Mouse (Mus musculus) right cerebral cortex, adult 2 months (tissue): ENCODE measurements around the gene Acsm5.
"Not testable (repeated sequence)": the region's sequence is repeated elsewhere in the genome, so short reads cannot be mapped to it uniquely, and the experiment has no call there.

Experiments used
- DNase-seq, 2 experiments: peaks; one replicate each; pipeline ENCODE4 v3.0.0; 2021 to 2022; ENCODE audit warnings: low spot score in 2 of 2

Acsm5 gene

DNA sequence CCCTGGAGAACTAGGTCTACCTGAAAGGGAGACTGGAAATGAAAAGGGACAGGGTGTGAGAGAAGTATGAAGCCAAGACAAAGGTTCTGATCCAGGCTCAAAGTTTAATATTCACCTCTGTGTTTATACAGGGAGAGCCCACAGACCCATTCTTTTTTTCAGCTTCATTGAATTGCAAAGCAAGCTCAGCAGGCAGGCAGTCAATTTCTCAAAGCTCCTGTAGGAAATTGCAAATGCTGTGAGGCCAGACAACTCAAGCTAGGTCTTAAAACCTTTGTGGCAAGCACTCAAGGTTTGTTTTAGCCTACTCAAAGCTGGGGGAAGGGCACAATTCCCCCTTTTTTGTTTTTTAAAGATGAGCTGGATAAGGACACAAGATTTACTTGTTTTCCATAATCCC, 26.3 kb downstream of the Acsm5 start:
- DNase-seq, result no peak

DNA sequence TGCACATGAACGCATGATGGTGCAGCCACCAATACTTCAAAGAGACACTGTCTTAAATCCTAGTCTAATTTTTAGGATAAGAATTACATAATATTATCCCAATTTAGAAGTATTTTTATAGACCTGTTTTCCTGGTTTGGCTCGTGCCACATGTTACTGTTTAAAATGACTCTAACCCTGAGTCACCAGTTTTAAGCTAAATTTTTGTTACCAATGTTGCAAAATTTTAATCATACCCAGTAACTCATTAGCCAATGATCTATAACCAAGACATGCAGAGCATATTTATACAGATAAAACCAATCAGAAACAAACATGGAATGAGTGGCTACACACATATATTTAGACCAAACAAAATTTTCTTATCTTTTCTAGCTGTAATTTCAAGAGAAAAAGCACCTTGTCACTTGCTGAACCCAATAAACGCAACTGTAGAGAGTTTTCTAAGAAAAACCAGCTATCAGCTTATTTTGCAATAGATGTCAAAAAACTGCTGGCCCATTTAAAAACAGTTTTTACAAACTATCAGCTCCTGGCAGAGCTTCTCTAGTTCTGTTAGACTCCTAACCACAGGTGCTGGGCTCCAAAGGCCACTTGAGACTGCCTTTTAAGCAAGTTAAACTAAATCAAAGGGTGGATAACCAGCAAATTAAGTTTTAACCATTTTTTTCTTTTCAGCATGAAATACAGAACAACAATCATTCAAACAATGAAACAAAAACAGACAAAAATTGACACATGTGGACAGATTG, 31.4 kb downstream of the Acsm5 start:
- no peak for DNase-seq

DNA sequence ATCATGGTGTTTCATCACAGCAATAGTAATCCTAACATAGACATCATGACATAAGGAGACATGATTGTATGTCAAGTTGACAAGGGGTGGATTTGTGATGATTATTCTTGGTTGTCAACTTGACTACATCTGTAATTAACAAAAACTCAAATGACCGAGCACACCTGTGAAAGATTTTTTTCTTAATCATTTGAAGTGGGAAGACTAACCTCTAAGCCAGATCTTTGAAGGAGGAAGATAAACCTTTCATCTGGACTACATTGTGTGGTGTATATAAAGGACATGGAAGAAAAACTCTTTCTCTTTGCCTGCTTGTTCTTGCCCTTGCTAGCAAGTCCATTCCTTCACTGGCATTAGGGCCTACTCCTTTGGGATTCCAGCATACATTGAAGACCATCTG, 34.8 kb downstream of the Acsm5 start, which contains the start of gene Acsm2:
Acsm2 (plus strand) TSS at position 301 of the 400 bp plus-strand sequence.
- no peak for DNase-seq

DNA sequence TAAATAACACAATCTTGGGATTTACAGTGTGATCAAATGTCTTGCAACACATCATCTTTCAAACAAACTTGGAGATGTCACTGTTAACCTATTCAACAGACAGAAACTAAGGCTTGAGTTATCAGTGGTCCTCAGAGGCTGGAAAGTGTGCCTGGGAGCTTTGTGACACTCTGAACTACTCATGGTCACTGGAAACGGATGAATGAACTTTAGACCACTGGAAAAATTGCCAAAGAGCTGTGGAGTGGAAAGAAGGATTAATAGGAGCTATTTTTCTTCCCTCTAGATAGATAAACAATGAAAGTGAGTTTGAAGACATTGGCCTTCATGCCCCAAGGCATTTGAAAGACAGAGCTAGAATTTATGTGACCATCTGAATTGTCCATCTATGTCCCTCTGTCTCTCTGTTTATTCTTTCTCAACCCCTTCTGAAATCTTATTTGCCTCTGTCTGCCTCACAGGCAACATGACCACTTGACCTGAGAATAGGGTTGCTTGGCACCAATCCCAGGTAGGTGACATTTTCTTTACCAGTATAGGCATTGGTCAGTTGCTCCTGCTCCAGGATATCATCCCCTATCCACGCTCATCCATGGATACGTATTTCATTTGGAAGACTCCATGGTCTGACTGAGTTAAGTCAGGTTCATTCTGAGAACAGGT, 40.7 kb downstream of the Acsm5 start:
- no peak for DNase-seq

DNA sequence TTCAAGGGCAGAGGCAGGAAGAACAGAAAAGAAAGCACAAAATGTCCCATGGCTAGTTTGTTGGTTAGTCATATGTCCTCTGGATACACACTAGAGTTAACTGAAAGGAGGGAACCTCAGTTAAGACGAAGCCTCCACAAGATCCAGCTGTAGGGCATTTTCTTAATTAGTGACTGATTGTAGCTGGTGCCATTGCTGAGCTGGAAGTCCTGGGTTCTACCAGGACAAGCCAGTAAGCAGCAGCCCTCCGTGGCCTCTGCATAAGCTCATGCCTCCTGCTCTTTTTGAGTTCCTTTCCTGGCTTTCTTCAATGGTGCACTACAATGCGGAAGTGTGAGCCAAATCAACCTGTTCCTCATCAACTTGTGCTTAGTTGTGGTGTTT, 41.2 kb downstream of the Acsm5 start:
- no peak for DNase-seq

DNA sequence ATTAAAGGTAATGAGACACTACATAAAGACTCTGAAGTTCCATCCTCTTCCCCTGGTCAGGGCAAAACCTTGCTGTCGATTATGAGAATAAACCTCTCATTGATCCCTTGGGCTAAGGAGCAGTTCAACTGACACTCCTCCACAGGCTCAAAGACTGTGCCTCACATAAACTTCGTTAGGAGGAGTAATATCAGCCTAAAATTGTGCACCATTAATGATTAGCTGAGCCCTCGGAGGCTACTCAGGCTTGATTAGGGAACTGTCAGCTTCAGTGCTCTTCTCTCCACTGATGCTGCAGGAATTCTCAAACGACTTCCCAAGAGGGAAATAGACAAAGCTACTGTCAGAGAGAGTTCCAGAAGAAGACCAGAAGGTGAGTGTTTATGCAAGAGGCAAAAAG, 42.2 kb downstream of the Acsm5 start:
- DNase-seq, result no peak

DNA sequence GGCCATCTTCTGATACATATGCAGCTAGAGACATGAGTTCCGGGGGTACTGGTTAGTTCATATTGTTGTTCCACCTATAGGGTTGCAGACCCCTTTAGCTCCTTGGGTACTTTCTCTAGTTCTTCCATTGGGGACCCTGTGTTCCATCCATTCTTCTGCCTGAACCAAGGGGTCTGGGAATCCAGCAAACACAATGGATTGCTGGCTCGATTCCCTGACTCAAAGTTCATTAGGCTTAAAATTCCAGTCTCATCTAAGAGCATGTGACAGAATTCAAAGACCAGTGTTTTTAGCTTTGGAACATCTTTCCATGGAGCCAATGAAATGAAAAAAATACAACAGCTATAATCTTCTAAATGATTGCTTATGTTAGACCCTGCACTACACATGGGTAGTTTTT, 43.2 kb downstream of the Acsm5 start:
- not testable (repeated sequence) for DNase-seq

- DNase-seq, result no peak
These were observed 75.4 kb downstream of the Acsm5 start for GRCm38 (mm10) chr7:119594530-119595107.
